Mouse (Mus musculus) embryonic facial prominence, embryonic 11.5 days (tissue): ENCODE measurements around the gene Gdnf. TPM values are rescaled to one million over a fixed set of nuclear protein-coding genes. Genes with fewer than 3 reads are reported as not detected.

Experiments
- ATAC-seq: fragments of 200-750 bp; cut with Nextera tagmentation; replicated peaks from 2 replicates; pipeline ENCODE4 v1.8.0; 2017; ENCODE audit warnings: low read depth; ENCODE audit not compliant: insufficient number of reproducible peaks, low FRiP score, low TSS enrichment
- DNase-seq: peaks from one replicate; pipeline ENCODE4 v3.0.0-alpha.2; 2015; ENCODE audit warnings: low spot score
- H3K27ac ChIP-seq: fragments of 300-500 bp; sonication (generic); replicated peaks from 2 replicates; pipeline ENCODE4 v1.5.1; 2014; ENCODE audit warnings: mild to moderate bottlenecking, low read depth, low read length, control low read depth
- H3K27me3 ChIP-seq: fragments of 300-500 bp; sonication (generic); 2 replicates; pipeline ENCODE4 v1.6.1; 2014; ENCODE audit warnings: mild to moderate bottlenecking, low read length, moderate library complexity, mixed read lengths; ENCODE audit not compliant: control insufficient read depth, insufficient read depth
- H3K36me3 ChIP-seq: fragments of 300-500 bp; sonication (generic); replicated peaks from 2 replicates; pipeline ENCODE4 v1.6.1; 2014; ENCODE audit warnings: low read depth, mild to moderate bottlenecking, low read length, moderate library complexity, mixed read lengths; ENCODE audit not compliant: control insufficient read depth, insufficient read depth
- H3K4me1 ChIP-seq: fragments of 300-500 bp; sonication (generic); 2 replicates; pipeline ENCODE4 v1.6.1; 2014; ENCODE audit warnings: low read length, mixed read lengths; ENCODE audit not compliant: control insufficient read depth, insufficient read depth
- H3K4me2 ChIP-seq: fragments of 300-500 bp; sonication (generic); 2 replicates; pipeline ENCODE4 v1.6.1; 2014; ENCODE audit warnings: low read depth, mild to moderate bottlenecking, control low read depth, low read length, moderate library complexity
- H3K4me3 ChIP-seq: fragments of 300-500 bp; sonication (generic); 2 replicates; pipeline ENCODE4 v1.5.1; 2014; ENCODE audit warnings: low read depth, low read length, control low read depth
- H3K9ac ChIP-seq: fragments of 300-500 bp; sonication (generic); replicated peaks from 2 replicates; pipeline ENCODE4 v1.6.1; 2014; ENCODE audit warnings: mild to moderate bottlenecking, control low read depth, low read length
- H3K9me3 ChIP-seq: fragments of 300-500 bp; sonication (generic); replicated peaks from 2 replicates; pipeline ENCODE4 v1.6.1; 2016; ENCODE audit warnings: mild to moderate bottlenecking, low read length, inconsistent platforms, mixed read lengths; ENCODE audit not compliant: control insufficient read depth
- WGBS: fragments of 180-500 bp; shearing (Covaris S2); extraction: QIAGEN DNeasy Blood & Tissue Kit; methylation state at CpG from one replicate; pipeline ENCODE4 v1.1.7; 2014; 5-methylcytosine and 5-hydroxymethylcytosine counted together
- polyA plus RNA-seq: library from polyadenylated mRNA; unstranded; fragments of >200 nt; fragmentation: Nextera tagmentation; extraction: Ambion mirVana; gene quantifications from 2 replicates; pipeline ENCODE4 v1.2.1, GENCODE M21; 2014

Gene Gdnf
- polyA plus RNA-seq, 1 experiment from 2014 or later: 1.1 TPM

DNA sequence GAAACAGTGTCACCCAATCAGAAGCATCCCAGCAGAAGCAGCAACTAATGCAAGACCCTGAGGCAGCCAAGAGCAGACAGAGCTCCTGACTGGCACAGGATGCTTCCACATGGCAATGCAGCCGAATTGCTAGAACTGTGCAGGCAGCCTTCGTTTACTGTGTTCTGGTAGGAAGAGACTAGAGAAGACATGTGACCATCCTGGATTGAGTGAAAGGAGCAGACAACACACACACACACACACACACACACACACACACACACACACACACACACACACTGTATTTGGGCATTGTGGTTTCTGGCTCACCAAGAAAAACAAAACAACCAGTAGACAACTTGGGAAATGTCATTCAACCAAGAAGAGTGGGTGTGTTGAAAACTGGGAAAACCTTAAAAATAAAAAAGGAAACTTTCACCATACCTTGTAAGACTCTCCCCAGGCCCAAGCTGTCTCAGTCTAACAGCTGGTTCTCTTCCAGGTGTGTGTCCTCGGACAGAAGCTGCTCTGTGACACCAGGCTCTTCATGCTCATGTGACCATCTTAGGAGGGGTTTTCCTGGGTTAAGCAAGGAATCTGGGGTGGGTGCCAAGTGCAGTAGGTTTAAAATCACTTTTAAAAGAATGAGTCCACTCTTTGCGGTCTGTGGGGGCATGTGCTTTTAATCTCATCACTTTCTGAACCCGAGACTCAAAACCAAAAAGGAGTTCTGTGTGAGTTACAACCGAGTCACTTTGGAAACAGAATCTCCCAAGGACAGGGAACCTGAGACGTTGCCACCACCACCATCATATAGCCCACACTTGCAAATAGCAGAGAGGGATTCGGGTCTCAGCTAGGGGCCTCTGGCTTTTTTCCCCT, 27.6 kb downstream of the Gdnf start:
- Histone ChIP-seq H3K4me2 (no peak overlapping the region), H3K4me1 (no peaks in the 10 kb centered on the region), H3K36me3 (no peaks in the 10 kb centered on the region), H3K27me3 (no peaks in the 10 kb centered on the region), H3K9ac (no peak overlapping the region), H3K4me3 (no peak overlapping the region), H3K9me3 (no peaks in the 10 kb centered on the region), H3K27ac (no peak overlapping the region)
- DNase-seq: no peak
- ATAC-seq: no peak
- WGBS: 62% methylated on average over 8 of the region's 8 CpGs

DNA sequence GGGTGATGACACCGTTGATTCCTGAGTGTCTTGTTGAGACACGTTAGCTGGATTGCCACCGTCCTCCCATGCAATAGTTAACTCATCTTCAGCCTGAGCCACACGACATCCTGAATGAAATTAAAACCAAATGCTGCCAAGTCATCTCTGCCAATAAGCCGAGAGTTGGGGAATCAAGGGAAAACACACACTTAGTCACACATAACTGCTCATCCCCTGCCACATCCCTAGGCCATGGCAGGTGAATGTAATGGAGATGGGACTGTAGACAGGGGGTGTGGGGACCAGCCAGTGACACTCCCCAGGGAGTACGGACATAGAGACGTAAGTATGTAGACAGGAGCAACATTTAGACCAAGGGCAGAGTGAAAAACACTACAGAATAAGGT, 28.3 kb downstream of the Gdnf start:
- ATAC-seq: no peak
- 56% methylated on average over 7 of the region's 7 CpGs for WGBS
- no peak overlapping the region for H3K4me2 ChIP-seq
- no peak overlapping the region for H3K9ac ChIP-seq
- H3K9me3 ChIP-seq: no peaks in the 10 kb centered on the region
- H3K4me1 ChIP-seq: no peaks in the 10 kb centered on the region
- no peak overlapping the region for H3K4me3 ChIP-seq
- H3K36me3 ChIP-seq: no peaks in the 10 kb centered on the region
- no peaks in the 10 kb centered on the region for H3K27me3 ChIP-seq
- H3K27ac ChIP-seq: no peak overlapping the region
- DNase-seq: no peak

DNA sequence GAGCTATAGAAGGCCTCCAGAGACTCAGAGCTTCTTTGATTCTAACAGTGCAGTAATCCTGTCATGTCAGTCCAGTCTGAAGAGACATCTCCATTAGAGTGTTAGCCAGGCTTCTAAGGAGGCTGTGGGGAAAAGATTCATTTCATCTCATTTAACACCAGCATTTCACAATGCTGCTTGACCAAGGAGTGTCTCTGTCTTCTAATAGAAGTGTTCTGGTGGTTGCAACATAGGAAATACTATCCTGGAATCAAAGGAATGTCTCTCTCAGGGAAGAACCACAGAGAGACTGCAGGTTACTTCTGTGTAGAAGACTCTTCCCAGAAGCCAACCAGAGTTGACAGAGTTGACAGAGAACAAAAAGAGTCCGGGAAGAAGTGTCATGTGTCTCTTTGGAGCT, 31.0 kb downstream of the Gdnf start:
- H3K9me3 ChIP-seq: no peaks in the 10 kb centered on the region
- no peaks in the 10 kb centered on the region for H3K4me1 ChIP-seq
- ATAC-seq: no peak
- H3K4me2 ChIP-seq: no peak overlapping the region
- H3K9ac ChIP-seq: no peak overlapping the region
- no peak for DNase-seq
- 81% methylated on average over 1 of the region's 1 CpGs for WGBS
- no peaks in the 10 kb centered on the region for H3K36me3 ChIP-seq
- no peak overlapping the region for H3K27ac ChIP-seq
- no peaks in the 10 kb centered on the region for H3K27me3 ChIP-seq
- no peak overlapping the region for H3K4me3 ChIP-seq

DNA sequence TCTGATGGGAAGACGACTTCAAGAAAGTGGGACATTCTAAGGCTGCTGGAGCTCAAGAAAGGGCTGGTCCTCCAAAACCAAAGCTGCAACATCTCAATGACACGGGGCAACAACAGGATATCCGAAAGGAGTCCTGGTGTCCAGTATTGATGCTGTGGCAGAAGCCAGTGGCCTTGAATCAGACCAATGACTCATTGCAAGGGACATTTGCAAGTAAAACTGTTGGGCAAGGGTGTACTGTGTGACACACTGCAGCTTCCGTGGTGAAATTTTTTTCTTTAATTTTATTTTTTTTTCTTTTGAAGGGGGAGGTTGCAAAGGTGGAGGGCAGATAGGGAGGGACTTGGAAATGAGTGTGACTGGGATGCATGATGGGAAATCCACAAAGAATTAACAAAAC, 31.8 kb downstream of the Gdnf start:
- 88% methylated on average over 4 of the region's 4 CpGs for WGBS
- Histone ChIP-seq H3K9me3 (no peaks in the 10 kb centered on the region), H3K4me3 (no peak overlapping the region), H3K36me3 (no peaks in the 10 kb centered on the region), H3K27me3 (no peaks in the 10 kb centered on the region), H3K4me1 (no peaks in the 10 kb centered on the region), H3K27ac (no peak overlapping the region), H3K9ac (no peak overlapping the region), H3K4me2 (no peak overlapping the region)
- no peak for ATAC-seq
- no peak for DNase-seq

DNA sequence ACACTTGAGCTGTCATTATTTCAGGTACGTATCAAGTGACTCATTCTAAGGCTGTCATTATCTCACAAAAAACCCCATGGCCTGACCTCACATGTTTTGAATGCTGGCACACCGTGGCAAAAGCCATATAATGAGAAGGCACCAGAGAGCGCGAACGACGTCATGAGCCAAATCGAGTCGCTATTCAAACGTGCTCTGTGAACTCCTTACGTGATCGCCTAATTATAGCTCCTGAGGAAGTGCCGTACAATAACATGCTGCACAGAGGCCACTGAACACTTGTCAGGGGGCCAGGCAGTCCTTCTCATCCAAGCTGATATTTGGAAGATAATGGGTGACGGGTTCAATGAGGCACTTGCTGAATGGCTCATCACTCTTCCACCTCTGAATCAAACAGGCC, 46.8 kb downstream of the Gdnf start:
- no peak overlapping the region for H3K27ac ChIP-seq
- ATAC-seq (no peak), DNase-seq (no peak)
- H3K4me2 ChIP-seq: no peak overlapping the region
- H3K4me3 ChIP-seq: no peak overlapping the region
- WGBS: 83% methylated on average over 13 of the region's 13 CpGs
- no peaks in the 10 kb centered on the region for H3K27me3 ChIP-seq
- no peak overlapping the region for H3K9ac ChIP-seq
- H3K4me1 ChIP-seq: no peaks in the 10 kb centered on the region
- H3K9me3 ChIP-seq: no peaks in the 10 kb centered on the region
- H3K36me3 ChIP-seq: no peaks in the 10 kb centered on the region

DNA sequence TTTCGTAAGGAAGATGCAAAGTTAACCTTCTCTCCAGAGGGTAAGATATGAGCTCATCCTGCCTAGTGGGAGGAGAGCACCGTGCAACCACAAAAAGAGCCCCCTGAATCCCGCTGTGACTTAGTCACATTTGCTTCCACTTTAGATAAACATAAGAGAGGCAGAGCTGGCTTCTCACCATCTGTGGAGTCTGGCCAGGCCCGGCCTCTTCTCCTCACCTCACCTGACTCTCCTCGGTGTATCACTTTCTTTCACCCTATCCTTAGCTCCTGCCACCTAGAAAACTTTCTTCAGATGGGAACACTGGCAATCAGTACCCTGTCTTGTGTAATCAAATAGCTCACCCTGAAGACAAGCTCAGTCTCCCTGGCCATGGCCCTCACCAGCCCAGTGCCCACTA, 48.2 kb downstream of the Gdnf start:
- Histone ChIP-seq H3K4me3 (no peak overlapping the region), H3K36me3 (no peaks in the 10 kb centered on the region), H3K4me2 (no peak overlapping the region), H3K4me1 (no peaks in the 10 kb centered on the region), H3K27ac (no peak overlapping the region), H3K9me3 (no peaks in the 10 kb centered on the region), H3K27me3 (no peaks in the 10 kb centered on the region), H3K9ac (no peak overlapping the region)
- DNase-seq (no peak), ATAC-seq (no peak)
- WGBS: 81% methylated on average over 5 of the region's 5 CpGs

DNA sequence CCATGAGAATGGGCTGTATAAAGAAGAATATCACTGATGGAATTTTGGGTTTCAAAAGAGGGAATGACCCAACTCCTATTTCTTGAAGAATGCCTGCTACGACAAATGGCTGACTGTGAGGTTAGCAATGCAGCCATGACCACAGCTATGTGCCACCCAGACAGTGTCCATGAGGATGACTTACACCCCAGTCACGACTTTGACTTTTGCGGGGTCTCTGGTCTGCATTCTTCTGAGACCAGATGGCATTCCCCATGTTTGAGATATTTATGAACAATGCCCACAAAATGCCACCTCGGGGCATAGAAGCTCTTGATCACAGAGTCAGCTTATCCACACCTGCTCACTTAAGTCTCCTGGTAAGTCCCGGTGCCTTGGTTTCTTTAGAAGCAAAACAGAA, 52.2 kb downstream of the Gdnf start:
- no peaks in the 10 kb centered on the region for H3K9me3 ChIP-seq
- H3K27ac ChIP-seq: no peak overlapping the region
- WGBS: 88% methylated on average over 5 of the region's 5 CpGs
- H3K9ac ChIP-seq: no peak overlapping the region
- H3K36me3 ChIP-seq: no peaks in the 10 kb centered on the region
- no peak overlapping the region for H3K4me2 ChIP-seq
- no peaks in the 10 kb centered on the region for H3K27me3 ChIP-seq
- no peaks in the 10 kb centered on the region for H3K4me1 ChIP-seq
- ATAC-seq (no peak), DNase-seq (no peak)
- no peak overlapping the region for H3K4me3 ChIP-seq

DNA sequence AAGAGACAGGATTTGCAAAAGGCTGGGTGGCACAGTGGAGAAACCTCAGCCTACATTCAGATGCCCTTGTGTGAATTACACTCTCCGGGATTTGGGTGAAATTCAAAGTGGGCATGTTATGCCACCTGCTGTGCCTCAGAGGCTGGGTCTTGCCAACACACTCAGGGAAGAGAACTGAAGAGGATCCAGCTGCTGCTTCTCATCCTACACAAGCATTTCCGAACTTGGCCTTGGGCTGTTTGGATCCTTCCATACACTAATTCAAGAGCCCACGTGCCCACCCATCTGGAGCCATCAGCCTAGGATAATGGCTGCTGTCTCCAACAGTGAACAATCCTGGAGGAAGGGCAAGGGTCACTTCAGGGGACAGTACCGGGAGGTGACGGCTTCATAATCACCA, 52.7 kb downstream of the Gdnf start:
- ATAC-seq: no peak
- Histone ChIP-seq H3K4me2 (no peak overlapping the region), H3K36me3 (no peaks in the 10 kb centered on the region), H3K9ac (no peak overlapping the region), H3K4me3 (no peak overlapping the region), H3K27me3 (no peaks in the 10 kb centered on the region), H3K9me3 (no peaks in the 10 kb centered on the region), H3K27ac (no peak overlapping the region), H3K4me1 (no peaks in the 10 kb centered on the region)
- WGBS: 57% methylated on average over 5 of the region's 5 CpGs
- DNase-seq: no peak
